In genomic region chr5:4754701-4755281, GRCm38 (mm10) we compare ENCODE assay signal across 9 mouse cellular contexts. TPM values are rescaled to one million over a fixed set of nuclear protein-coding genes. Genes with fewer than 3 reads are reported as not detected.
DNase-seq lines count a peak whose midpoint lies in the region; ATAC-seq and TF ChIP-seq lines count a peak whose summit lies in the region.
"Had no signal": no experiment of that assay in that cellular context is flagged by ENCODE, and none has a peak within 500 bp of the region (broad histone marks: within the 10 kb centered on the region; RNA-seq: fewer than 3 reads in every experiment).

No protein-coding gene starts in this region.

- H3K9me3 ChIP-seq in midbrain, embryonic 14.5 days (ENCODE audit: control insufficient read depth, low read length) = no peaks in the 10 kb centered on the region

- TF ChIP-seq CTCF in embryonic fibroblast, embryonic 13.5 days (IDR thresholded peaks at IDR 0.05; ENCODE audit: borderline replicate concordance, insufficient read depth, low read length) = no peak

- no peak for ATAC-seq in midbrain, embryonic 14.5 days (ENCODE audit: low FRiP score, low TSS enrichment)
- ATAC-seq in megakaryocyte-erythroid progenitor cell, adult 5-6 weeks (replicated peaks; ENCODE audit: low FRiP score, low TSS enrichment, poor library complexity, severe bottlenecking) = no peak

- no peak overlapping the region for H3K27ac ChIP-seq in embryonic fibroblast, embryonic 13.5 days (ENCODE audit: insufficient read depth, low read length)
- H3K27ac ChIP-seq in midbrain, embryonic 14.5 days (replicated peaks; ENCODE audit: low read depth, low read length) = peak overlapping the region; percentile 99
- H3K27ac ChIP-seq: macrophage had no signal

- TF ChIP-seq POLR2A in embryonic fibroblast, embryonic 13.5 days (IDR thresholded peaks at IDR 0.05; ENCODE audit: low read depth, low read length) = no peak

- H3K9ac ChIP-seq in midbrain, embryonic 14.5 days (replicated peaks; ENCODE audit: low read length) = peak overlapping the region; percentile 96

- peak overlapping the region; percentile 60 for H3K4me3 ChIP-seq in embryonic fibroblast, embryonic 13.5 days (ENCODE audit: insufficient read depth, low read length)
- H3K4me3 ChIP-seq in midbrain, embryonic 14.5 days (replicated peaks; ENCODE audit: low read depth, low read length) = peak overlapping the region; percentile 90

- DNase-seq in cerebellum, adult 9-10 months = peak; percentile 18
- no peak for DNase-seq in cerebellum, adult 11 months
- DNase-seq in kidney, adult 18-20 months = peak; percentile 32
- peak; percentile 51 for DNase-seq in midbrain, embryonic 14.5 days
- no peak for DNase-seq in right cerebral cortex, adult 18-20 months
- no peak for DNase-seq in frontal cortex, postnatal 10 days (ENCODE audit: low spot score in 2 of 2)

- peaks cover 8% of the 10 kb centered on the region; the same call in 1 of the 2 replicates for H3K36me3 ChIP-seq in midbrain, embryonic 14.5 days (ENCODE audit: control insufficient read depth, insufficient read depth, low read length)

- H3K4me1 ChIP-seq in embryonic fibroblast, embryonic 13.5 days (ENCODE audit: control insufficient read depth, insufficient read depth, low read length) = no peaks in the 10 kb centered on the region; the same call in 1 of the 2 replicates
- H3K4me1 ChIP-seq in midbrain, embryonic 14.5 days (ENCODE audit: control insufficient read depth, insufficient read depth, low read length) = peaks cover 7% of the 10 kb centered on the region

- H3K4me2 ChIP-seq in midbrain, embryonic 14.5 days (ENCODE audit: low read length) = peak overlapping the region; percentile 91

- H3K27me3 ChIP-seq in midbrain, embryonic 14.5 days (ENCODE audit: control insufficient read depth, insufficient read depth, low read length) = no peaks in the 10 kb centered on the region

- 35% methylated on average over 9 of the region's 9 CpGs for WGBS in midbrain, embryonic 14.5 days

RNA-seq across cellular contexts. Expression of gene Fzd1, which starts 3.0 kb away (rescaled TPM):
- polyA plus RNA-seq in embryonic fibroblast, embryonic 13.5 days (2011; ENCODE audit: insufficient read length, low read depth, missing spikeins) = 36.0 and 55.5 TPM in 2 replicates
- 38.6 and 44.3 TPM in 2 replicates for polyA plus RNA-seq in midbrain, embryonic 14.5 days (2014; fragmentation: Nextera tagmentation; extraction: Ambion mirVana)
- not detected in 2 replicates for total RNA-seq in megakaryocyte-erythroid progenitor cell, adult 5-6 weeks (2014; fragmentation: Nextera tagmentation)
- total RNA-seq in megakaryocyte-erythroid progenitor cell, adult 5-6 weeks (2017) = not detected in 2 replicates

Comparison
In these comparisons a context has a peak if more than half of its experiments do, and no peak if none do; other contexts are left out.
1. DNase-seq: peak in cerebellum, adult 9-10 months (single experiment), kidney, adult 18-20 months (single experiment) and midbrain, embryonic 14.5 days (single experiment); none in cerebellum, adult 11 months (single experiment), right cerebral cortex, adult 18-20 months (single experiment) and frontal cortex, postnatal 10 days (0 of 2).